Mouse (Mus musculus): ENCODE measurements around the gene Hnrnpd. TPM values are rescaled to one million over a fixed set of nuclear protein-coding genes. Genes with fewer than 3 reads are reported as not detected.
A peak's percentile ranks its signal among the peaks of the same experiment; 100 is the strongest.

Gene Hnrnpd
- total RNA-seq (2021), result 10 to 100 TPM; 86.2 to 86.6 TPM
- long read RNA-seq, experiment 1, full-length matches to known transcripts, result 55 of 74 reads
- long read RNA-seq, experiment 1, partial matches to known transcripts, result 12 of 74 reads
- long read RNA-seq, experiment 1, other reads (novel, unspliced or antisense), result 7 of 74 reads
- long read RNA-seq, experiment 2, full-length matches to known transcripts, result 28 of 51 reads
- long read RNA-seq, experiment 2, partial matches to known transcripts, result 18 of 51 reads
- long read RNA-seq, experiment 2, other reads (novel, unspliced or antisense), result 5 of 51 reads

GRCm38 (mm10) chr5:99978699-99979442 lies at the start of gene Hnrnpd, which contains the start of gene 4930524J08Rik:
TSS of gene Hnrnpd (minus strand) at chr5:99978938.
TSS of gene 4930524J08Rik (plus strand) at chr5:99979061.
- peak; percentile 92 to 97 for DNase-seq

- no peak for DNase-seq
Measured at GRCm38 (mm10) chr5:100024868-100025267, 46.1 kb upstream of the Hnrnpd start.

DNA sequence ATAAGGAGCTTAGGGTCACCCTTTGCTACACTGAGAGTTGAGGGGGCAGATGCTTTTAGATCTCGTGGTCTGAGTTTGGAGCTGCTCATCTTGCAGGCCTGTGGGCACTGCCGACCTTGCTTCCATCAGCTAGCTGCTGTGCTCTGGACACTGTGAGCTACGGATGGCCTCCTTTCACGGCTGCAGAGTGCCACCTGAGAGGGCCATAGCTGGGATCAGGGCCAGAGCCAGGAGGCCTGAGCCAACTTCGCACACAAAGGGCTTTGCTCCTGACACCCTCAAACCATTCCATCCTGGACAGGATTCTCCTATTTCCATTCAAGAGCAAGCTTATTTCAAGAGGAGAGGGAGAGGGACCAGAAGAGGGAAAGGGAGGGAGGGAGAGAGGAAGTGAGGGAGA lies 45.7 kb upstream of the Hnrnpd start:
- no peak for DNase-seq

DNA sequence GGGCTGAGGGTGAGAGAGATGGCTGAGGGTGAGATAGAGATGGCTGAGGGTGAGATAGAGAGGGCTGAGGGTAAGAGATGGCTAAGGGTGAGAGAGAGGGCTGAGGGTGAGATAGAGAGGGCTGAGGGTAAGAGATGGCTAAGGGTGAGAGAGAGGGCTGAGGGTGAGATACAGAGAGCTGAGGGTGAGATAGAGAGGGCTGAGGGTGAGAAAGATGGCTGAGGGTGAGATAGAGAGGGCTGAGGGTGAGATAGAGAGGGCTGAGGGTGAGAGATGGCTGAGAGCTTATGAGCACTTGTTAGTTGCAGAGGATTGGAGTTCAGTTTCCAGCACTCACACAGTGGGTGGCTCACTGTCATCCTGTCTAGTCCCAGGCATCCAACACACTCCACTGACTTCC lies 41.4 kb upstream of the Hnrnpd start:
- no peak for DNase-seq

GRCm38 (mm10) chr5:100012599-100012998 lies 33.9 kb upstream of the Hnrnpd start:
- no peak for DNase-seq

- no peak for DNase-seq
Measured at GRCm38 (mm10) chr5:100008485-100008884, 29.7 kb upstream of the Hnrnpd start.

- DNase-seq, result no peak
Measured at GRCm38 (mm10) chr5:100007040-100007375, 28.3 kb upstream of the Hnrnpd start.

DNA sequence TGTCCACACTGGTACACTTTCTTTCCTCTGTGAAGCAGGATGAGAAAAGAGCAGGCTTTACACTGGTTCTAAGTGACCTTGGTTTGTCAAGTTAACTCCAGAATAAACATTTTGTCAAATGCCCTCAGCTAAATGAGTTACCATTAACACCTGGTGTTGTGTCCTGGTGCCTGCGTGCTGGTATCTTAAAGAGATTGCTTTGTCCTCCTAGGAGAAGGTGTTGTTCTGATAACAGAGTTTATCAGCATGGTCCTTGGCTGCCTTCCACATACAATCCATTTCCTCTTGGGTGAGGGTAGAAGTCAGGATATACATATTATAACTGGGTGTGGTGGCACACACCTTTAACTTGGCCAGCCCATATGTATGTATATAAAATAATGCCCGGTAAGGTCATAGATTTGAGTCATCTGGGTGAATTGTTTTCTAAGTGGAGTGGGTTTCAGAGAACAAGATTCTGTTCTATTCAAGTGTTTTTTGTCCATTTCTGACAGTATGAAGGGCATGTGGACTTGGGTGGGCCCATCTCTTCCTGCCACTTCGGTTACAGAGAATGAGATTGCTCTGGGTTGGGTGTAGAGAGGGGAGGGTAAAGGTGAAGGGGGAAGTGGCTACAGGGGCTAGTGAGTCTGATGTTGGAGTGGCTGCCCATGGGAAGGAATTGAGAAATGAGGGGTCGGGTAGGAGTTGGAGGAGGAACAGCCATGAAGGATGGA lies 27.7 kb upstream of the Hnrnpd start:
- no peak for DNase-seq

DNA sequence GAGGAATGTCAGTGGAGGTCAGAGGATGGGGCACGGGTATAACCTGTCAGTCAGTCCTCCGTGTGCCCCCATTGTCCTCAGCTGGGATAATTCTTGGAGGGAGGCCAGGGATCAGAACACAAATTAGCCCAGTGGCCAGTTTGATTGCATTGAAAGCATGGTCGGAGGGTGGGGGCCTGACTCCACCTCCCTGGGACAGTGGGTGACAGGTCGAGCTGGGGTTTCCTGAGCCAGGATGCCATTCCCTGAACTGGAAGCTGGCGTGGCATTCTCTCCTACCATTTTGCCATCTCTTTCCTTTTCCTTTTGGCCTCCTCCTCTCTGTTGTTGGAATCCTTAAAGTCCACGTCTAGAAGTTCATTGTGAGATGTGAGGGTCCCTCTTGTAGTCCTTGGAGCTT lies 27.2 kb upstream of the Hnrnpd start:
- no peak for DNase-seq

DNA sequence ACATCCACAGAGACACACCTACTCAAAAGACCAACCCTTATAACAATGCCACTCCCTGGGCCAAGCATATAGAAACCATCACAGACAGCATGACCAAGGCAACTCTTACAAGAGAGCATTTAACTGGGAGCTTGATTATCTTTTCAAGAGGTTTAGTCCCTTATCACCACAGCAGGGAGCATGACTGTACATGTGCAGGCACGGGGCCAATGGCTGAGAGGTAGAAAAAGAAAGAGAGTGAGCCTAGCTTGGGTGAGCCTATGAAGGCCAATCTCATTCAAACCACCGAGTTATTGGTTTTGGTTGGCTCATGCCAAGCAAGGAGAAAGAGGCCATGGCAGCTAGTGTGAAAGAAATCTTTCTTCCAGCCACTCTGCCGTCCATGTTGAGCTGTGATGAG lies 26.7 kb upstream of the Hnrnpd start:
- DNase-seq, result no peak

DNA sequence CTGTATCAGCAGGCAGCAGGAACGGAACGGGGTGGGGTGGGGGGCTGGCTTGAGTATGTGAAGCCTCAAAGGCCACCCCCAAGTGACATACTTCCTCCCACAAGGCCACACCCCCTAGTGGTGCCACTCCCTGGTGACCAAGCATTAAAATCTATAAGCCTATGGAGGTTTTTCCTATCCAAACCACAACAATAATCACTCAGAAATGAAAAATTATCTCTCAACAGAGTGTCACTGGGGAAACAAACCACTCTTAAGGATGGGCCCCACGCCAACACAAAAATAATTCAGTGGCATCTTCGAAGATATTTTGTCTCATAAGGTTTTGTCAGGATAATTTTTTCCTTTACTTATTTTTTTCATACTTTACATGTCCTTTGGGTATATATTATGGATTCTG lies 25.2 kb upstream of the Hnrnpd start:
- DNase-seq, result no peak

DNA sequence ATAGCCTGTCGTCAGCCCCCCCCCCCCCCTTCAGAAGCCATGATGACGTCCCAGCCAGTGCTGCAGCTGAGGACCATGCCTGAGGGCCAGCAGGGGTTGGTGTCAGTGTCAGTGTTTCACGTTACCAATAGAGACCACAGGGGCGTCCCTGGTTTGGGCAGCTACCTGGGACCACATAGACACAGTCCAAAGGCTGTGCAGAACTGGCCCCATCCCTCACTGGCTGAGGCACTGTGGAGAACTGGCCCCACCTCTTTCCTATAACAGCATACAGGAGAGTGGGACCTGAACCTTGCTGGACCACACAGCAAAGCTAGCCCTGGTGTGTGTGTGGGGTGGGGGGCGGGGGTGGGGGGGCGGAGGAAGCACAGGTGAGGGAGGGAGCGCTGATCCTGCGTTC lies 21.8 kb upstream of the Hnrnpd start:
- no peak for DNase-seq

- no peak for DNase-seq
Measured at GRCm38 (mm10) chr5:100000048-100000447, 21.3 kb upstream of the Hnrnpd start.

- no peak for DNase-seq
Measured at GRCm38 (mm10) chr5:99994680-99995079, 15.9 kb upstream of the Hnrnpd start.

DNA sequence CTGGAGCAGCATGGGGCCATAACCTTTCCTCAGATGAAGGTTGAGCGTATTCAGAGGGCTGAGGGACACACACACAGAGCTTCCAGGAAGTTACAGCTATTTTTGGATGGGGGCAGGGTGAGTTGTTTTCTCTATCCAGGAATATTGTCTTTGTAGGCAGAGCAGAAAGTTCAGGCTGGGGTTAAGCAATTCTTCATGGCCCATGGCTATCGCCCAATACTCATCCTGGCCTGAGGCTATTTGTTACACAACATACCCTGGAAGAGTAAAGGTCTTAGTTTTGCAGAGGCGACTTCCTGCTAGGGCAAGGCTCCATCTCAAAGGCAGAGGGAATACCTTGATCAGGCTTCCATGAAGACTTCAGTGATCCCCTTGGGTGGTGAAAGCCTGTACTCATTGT lies 15.4 kb upstream of the Hnrnpd start:
- DNase-seq, result no peak

DNA sequence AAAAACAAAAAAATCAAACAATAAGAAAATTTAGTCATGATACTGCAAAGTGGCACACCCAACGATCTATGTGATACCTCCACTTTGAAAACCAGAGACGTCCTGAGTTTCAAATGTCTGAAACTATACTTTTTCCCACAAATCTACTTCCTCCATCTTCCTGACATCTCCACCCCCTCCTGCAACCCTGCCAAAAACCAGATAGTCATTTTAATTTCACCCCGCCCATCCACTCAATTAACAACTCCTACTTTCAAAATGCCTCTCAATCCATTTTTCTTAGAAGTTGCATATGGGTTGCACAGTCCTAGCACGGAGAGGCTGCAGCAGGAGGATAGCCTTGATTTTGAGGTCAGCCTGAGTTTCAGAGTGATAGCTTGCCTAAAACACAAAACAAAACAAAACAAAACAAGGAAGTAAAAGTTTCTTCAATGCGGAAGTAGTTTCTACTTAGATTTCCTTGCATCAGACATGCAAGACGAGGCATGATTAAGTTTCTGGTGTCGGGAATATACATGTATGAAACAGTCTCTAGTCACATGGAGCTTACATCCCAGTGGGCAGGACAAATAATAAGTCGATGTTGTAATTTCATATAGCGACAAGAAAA lies 4.8 kb upstream of the Hnrnpd start:
- no peak for DNase-seq

GRCm38 (mm10) chr5:99977516-99978301 lies 1.0 kb downstream of the Hnrnpd start:
- peak; percentile 89 for DNase-seq

GRCm38 (mm10) chr5:99976334-99976955 lies 2.3 kb downstream of the Hnrnpd start:
- no peak for DNase-seq

GRCm38 (mm10) chr5:99975776-99976175 lies 3.0 kb downstream of the Hnrnpd start:
- no peak for DNase-seq

DNA sequence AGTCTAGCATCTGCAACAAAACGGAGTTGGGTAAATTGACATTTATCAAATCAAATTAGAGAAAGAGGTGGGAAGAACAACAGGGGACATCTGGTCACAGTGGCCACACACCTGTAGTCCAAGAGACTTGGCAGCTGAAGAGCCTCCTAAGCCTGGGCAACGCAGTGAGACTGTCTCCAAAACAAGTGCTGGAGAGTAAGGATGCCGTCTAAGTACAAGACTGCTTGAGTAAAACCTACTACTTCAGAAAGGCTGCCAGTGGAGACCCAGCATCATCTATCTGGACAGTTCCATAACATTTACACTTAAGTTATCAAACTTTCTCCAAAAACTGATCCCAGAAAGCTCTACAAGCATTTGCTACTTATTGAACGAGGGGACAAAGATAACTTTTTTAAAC lies 3.7 kb downstream of the Hnrnpd start:
- no peak for DNase-seq

DNA sequence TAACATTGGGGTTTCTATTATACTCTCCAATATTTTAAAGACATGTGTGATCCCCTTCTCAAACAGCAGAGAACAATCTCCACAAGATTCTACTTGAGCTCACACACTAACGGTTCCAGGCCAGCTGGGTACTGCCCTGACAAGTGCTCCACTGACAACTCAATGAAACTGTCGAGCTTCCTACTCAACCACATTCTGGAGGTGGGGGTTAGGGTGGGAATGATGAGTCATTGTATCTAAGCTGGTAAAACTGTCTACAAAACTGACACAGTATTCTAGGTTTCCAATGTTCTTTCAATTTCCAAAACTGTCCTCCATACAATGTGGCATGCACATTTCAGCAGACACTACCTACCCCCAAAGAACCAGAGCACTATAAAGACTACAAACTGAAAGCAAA lies 4.8 kb downstream of the Hnrnpd start:
- DNase-seq, result no peak

DNA sequence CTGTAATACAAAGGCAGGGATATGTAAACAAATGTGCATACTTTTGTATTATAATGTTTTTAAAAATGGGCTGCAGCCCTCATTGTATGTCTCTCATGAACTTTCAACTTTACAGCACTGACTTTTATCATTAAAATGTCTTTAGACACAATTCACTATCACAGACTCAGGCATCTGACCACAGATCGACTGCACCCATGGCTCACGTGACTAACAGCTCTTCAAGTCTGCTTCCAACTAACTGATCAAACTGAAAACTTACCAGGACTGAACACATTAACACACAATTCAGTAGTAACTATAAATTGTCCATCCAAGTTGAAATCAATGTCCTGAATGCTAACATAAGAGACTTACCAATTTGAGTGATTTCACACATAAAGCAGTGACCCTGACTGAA lies 18.8 kb downstream of the Hnrnpd start:
- no peak for DNase-seq

Data from heart, adult 18-20 months (tissue).